Mouse (Mus musculus) hindbrain, embryonic 13.5 days (tissue): ENCODE measurements around the gene Lilra6. TPM values are rescaled to one million over a fixed set of nuclear protein-coding genes. Genes with fewer than 3 reads are reported as not detected.

ENCODE experiments used
- polyA plus RNA-seq: library from polyadenylated mRNA; unstranded; fragments of >200 nt; fragmentation: Nextera tagmentation; extraction: Ambion mirVana; gene quantifications from 2 replicates; pipeline ENCODE4 v1.2.1, GENCODE M21; 2015

Lilra6 gene
- polyA plus RNA-seq, 1 experiment from 2014 or later = not detected

Other genes with a start within 250 kb of the Lilra6 start
- 15.8 and 16.3 TPM in 2 replicates for gene Leng1, start 249.7 kb downstream of the Lilra6 start, polyA plus RNA-seq
- gene Tmc4, start 237.9 kb downstream of the Lilra6 start, polyA plus RNA-seq = 4.7 and 5.8 TPM in 2 replicates
- gene Tsen34, start 222.6 kb downstream of the Lilra6 start, polyA plus RNA-seq = 233 and 242 TPM in 2 replicates
- gene Mboat7, start 222.0 kb downstream of the Lilra6 start, polyA plus RNA-seq = 64.3 and 69.0 TPM in 2 replicates
- 948 and 980 TPM in 2 replicates for gene Rps9, start 211.5 kb downstream of the Lilra6 start, polyA plus RNA-seq
- 0.25 and 0.32 TPM in 2 replicates for gene Pirb, start 195.1 kb downstream of the Lilra6 start, polyA plus RNA-seq
- not detected in 2 replicates for gene Gm15448, start 89.8 kb downstream of the Lilra6 start, polyA plus RNA-seq
- gene Pira2, start 70.5 kb downstream of the Lilra6 start, polyA plus RNA-seq = 0.06 TPM in 1 of 2 replicates, not detected in the other
- not detected in 2 replicates for gene Gm14548, start 17.4 kb downstream of the Lilra6 start, polyA plus RNA-seq
- gene Lair1, start 147.7 kb upstream of the Lilra6 start, polyA plus RNA-seq = 2.8 and 4.1 TPM in 2 replicates
- gene Ttyh1, start 203.9 kb upstream of the Lilra6 start, polyA plus RNA-seq = 132 and 138 TPM in 2 replicates
- 77.0 and 79.4 TPM in 2 replicates for gene Leng8, start 221.5 kb upstream of the Lilra6 start, polyA plus RNA-seq
- gene Leng9, start 234.9 kb upstream of the Lilra6 start, polyA plus RNA-seq = 4.7 TPM in 2 replicates
- 8.4 and 10.1 TPM in 2 replicates for gene Cdc42ep5, start 249.4 kb upstream of the Lilra6 start, polyA plus RNA-seq